18 mouse cellular contexts compared by ENCODE assay signal in genomic region chr7:123823976-123824375, GRCm38 (mm10).
DNase-seq lines count a peak whose midpoint lies in the region; ATAC-seq and TF ChIP-seq lines count a peak whose summit lies in the region.
"Had no signal": no experiment of that assay in that cellular context is flagged by ENCODE, and none has a peak within 500 bp of the region (broad histone marks: within the 10 kb centered on the region; RNA-seq: fewer than 3 reads in every experiment).

No protein-coding gene starts in this region.

- no peaks in the 10 kb centered on the region for H3K4me1 ChIP-seq in heart, adult 2 months (ENCODE audit: control insufficient read depth, insufficient read depth, low read length)
- H3K4me1 ChIP-seq in midbrain, embryonic 15.5 days: no peaks in the 10 kb centered on the region
- H3K4me1 ChIP-seq: embryonic facial prominence, embryonic 13.5 days; heart, embryonic 10.5 days; limb, embryonic 10.5 days; liver, embryonic 13.5 days had no signal

- no peak overlapping the region for H3K4me3 ChIP-seq in heart, adult 2 months
- H3K4me3 ChIP-seq in layer of hippocampus, adult 2 months: no peak overlapping the region
- H3K4me3 ChIP-seq in left cerebral cortex, adult 2 months: no peak overlapping the region
- no peak overlapping the region for H3K4me3 ChIP-seq in midbrain, embryonic 15.5 days
- H3K4me3 ChIP-seq: embryonic facial prominence, embryonic 13.5 days; heart, embryonic 10.5 days; limb, embryonic 10.5 days; liver, embryonic 13.5 days; midbrain, embryonic 10.5 days had no signal

- peak; percentile 68 for DNase-seq in heart, adult 11 months
- no peak for DNase-seq in heart, adult 2 months
- DNase-seq in layer of hippocampus, adult 2 months (ENCODE audit: low spot score in 2 of 2): peak; percentile 37 to 43
- no peak for DNase-seq in layer of hippocampus, adult 9-10 months (ENCODE audit: low spot score)
- peak; percentile 20 to 62 for DNase-seq in frontal cortex, adult 2 months (ENCODE audit: extremely low spot score in 1 of 2, low spot score in 1 of 2)
- DNase-seq in left cerebral cortex, adult 2 months (ENCODE audit: extremely low spot score in 1 of 2, low spot score in 2 of 2): peak; percentile 11 to 18
- DNase-seq in thymus, postnatal 25 days: no peak
- DNase-seq: cerebellum, adult 18-20 months; gastrocnemius, postnatal 10 days; kidney, postnatal 25 days; liver, embryonic 13.5 days; lung, postnatal 14 days; thymus, adult 18-20 months had no signal

- 39% methylated on average over 4 of the region's 4 CpGs for WGBS in heart, adult 2 months
- 76% methylated on average over 4 of the region's 4 CpGs for WGBS in midbrain, embryonic 15.5 days

- TF ChIP-seq EP300 in heart, adult 2 months (IDR thresholded peaks at IDR 0.05; ENCODE audit: insufficient read depth, low read depth, low read length): no peak

- no peak overlapping the region for H3K27ac ChIP-seq in heart, adult 2 months
- H3K27ac ChIP-seq in layer of hippocampus, adult 2 months: peak overlapping the region; percentile 57; the same call in 1 of the 2 replicates
- no peak overlapping the region for H3K27ac ChIP-seq in left cerebral cortex, adult 2 months
- no peak overlapping the region for H3K27ac ChIP-seq in midbrain, embryonic 15.5 days
- H3K27ac ChIP-seq: embryonic facial prominence, embryonic 13.5 days; heart, embryonic 10.5 days; limb, embryonic 10.5 days; liver, embryonic 13.5 days; midbrain, embryonic 10.5 days had no signal

- no peaks in the 10 kb centered on the region for H3K36me3 ChIP-seq in heart, adult 2 months (ENCODE audit: control insufficient read depth, insufficient read depth, low read length)
- H3K36me3 ChIP-seq in midbrain, embryonic 15.5 days (replicated peaks): no peaks in the 10 kb centered on the region
- H3K36me3 ChIP-seq: embryonic facial prominence, embryonic 13.5 days; heart, embryonic 10.5 days; limb, embryonic 10.5 days; liver, embryonic 13.5 days; midbrain, embryonic 10.5 days had no signal

- H3K27me3 ChIP-seq in heart, adult 2 months (ENCODE audit: control insufficient read depth, insufficient read depth, low read length): no peaks in the 10 kb centered on the region
- no peaks in the 10 kb centered on the region for H3K27me3 ChIP-seq in midbrain, embryonic 15.5 days (replicated peaks)
- H3K27me3 ChIP-seq: embryonic facial prominence, embryonic 13.5 days; liver, embryonic 13.5 days had no signal

- TF ChIP-seq POLR2A in heart, adult 2 months (IDR thresholded peaks at IDR 0.05; ENCODE audit: insufficient read depth, low read depth, low read length): no peak

- no peak for ATAC-seq in midbrain, embryonic 15.5 days (replicated peaks)

- H3K4me2 ChIP-seq in midbrain, embryonic 15.5 days: no peak overlapping the region
- H3K4me2 ChIP-seq: embryonic facial prominence, embryonic 13.5 days; liver, embryonic 13.5 days had no signal

- H3K79me2 ChIP-seq in heart, adult 2 months (replicated peaks; ENCODE audit: control insufficient read depth, insufficient read depth, low read length): no peaks in the 10 kb centered on the region

- intact Hi-C loops in heart, adult 2 months (cut with DNase I): no loop called here
- intact Hi-C loops in left cerebral cortex, adult 2 months (cut with DNase I): loop anchor here (2.0 kb wide), 1 partner anchor 71 kb away; no protein-coding TSS in a partner anchor

- no peaks in the 10 kb centered on the region for H3K9me3 ChIP-seq in midbrain, embryonic 15.5 days
- H3K9me3 ChIP-seq: embryonic facial prominence, embryonic 13.5 days; heart, embryonic 10.5 days; limb, embryonic 10.5 days; midbrain, embryonic 10.5 days had no signal

- no peak overlapping the region for H3K9ac ChIP-seq in heart, adult 2 months (ENCODE audit: low read depth, low read length)
- no peak overlapping the region for H3K9ac ChIP-seq in midbrain, embryonic 15.5 days
- H3K9ac ChIP-seq: embryonic facial prominence, embryonic 13.5 days; liver, embryonic 13.5 days had no signal

- TF ChIP-seq CTCF in heart, adult 2 months (IDR thresholded peaks at IDR 0.05): no peak
- no peak for TF ChIP-seq CTCF in layer of hippocampus, adult 2 months (conservative IDR thresholded peaks at IDR 0.05)
- no peak for TF ChIP-seq CTCF in left cerebral cortex, adult 2 months (IDR thresholded peaks at IDR 0.05)

Comparison
In these comparisons a context has a peak if more than half of its experiments do, and no peak if none do; other contexts are left out.
1. DNase-seq: peak in heart, adult 11 months (single experiment), layer of hippocampus, adult 2 months (2 of 2), frontal cortex, adult 2 months (2 of 2) and left cerebral cortex, adult 2 months (2 of 2); none in heart, adult 2 months (0 of 2), layer of hippocampus, adult 9-10 months (single experiment) and thymus, postnatal 25 days (single experiment).